9 mouse cellular contexts compared by ENCODE assay signal in genomic region chr6:113341574-113341973, GRCm38 (mm10). TPM values are rescaled to one million over a fixed set of nuclear protein-coding genes. Genes with fewer than 3 reads are reported as not detected.
DNase-seq lines count a peak whose midpoint lies in the region; ATAC-seq and TF ChIP-seq lines count a peak whose summit lies in the region.
"Had no signal": no experiment of that assay in that cellular context is flagged by ENCODE, and none has a peak within 500 bp of the region (broad histone marks: within the 10 kb centered on the region; RNA-seq: fewer than 3 reads in every experiment).

No protein-coding gene starts in this region.

- peaks cover 31% of the 10 kb centered on the region for H3K36me3 ChIP-seq in embryonic facial prominence, embryonic 12.5 days
- H3K36me3 ChIP-seq in embryonic facial prominence, embryonic 10.5 days (replicated peaks): peaks cover 35% of the 10 kb centered on the region
- H3K36me3 ChIP-seq in midbrain, embryonic 15.5 days (replicated peaks): peaks cover 11% of the 10 kb centered on the region; the same call in 1 of the 2 replicates

- H3K4me2 ChIP-seq in embryonic facial prominence, embryonic 12.5 days (replicated peaks): peak overlapping the region; percentile 75; the same call in 1 of the 2 replicates
- peak overlapping the region; percentile 38 for H3K4me2 ChIP-seq in midbrain, embryonic 15.5 days

- 79% methylated on average over 6 of the region's 6 CpGs for WGBS in embryonic facial prominence, embryonic 12.5 days
- WGBS in embryonic facial prominence, embryonic 10.5 days: 88% methylated on average over 6 of the region's 6 CpGs
- WGBS in midbrain, embryonic 15.5 days: 88% methylated on average over 6 of the region's 6 CpGs

- no peaks in the 10 kb centered on the region for H3K27me3 ChIP-seq in embryonic facial prominence, embryonic 12.5 days
- no peaks in the 10 kb centered on the region for H3K27me3 ChIP-seq in embryonic facial prominence, embryonic 10.5 days (replicated peaks; ENCODE audit: low read depth, poor library complexity, severe bottlenecking)
- 0 out of 2 replicates have a peak, but pooled peaks cover 3% of the 10 kb centered on the region for H3K27me3 ChIP-seq in midbrain, embryonic 15.5 days (replicated peaks)
- H3K27me3 ChIP-seq: embryonic facial prominence, embryonic 15.5 days had no signal

- 0 out of 2 replicates have a peak overlapping the region, but pooled peaks have one; percentile 23 for H3K27ac ChIP-seq in embryonic facial prominence, embryonic 12.5 days
- H3K27ac ChIP-seq in embryonic facial prominence, embryonic 10.5 days (replicated peaks): no peak overlapping the region
- H3K27ac ChIP-seq in layer of hippocampus, adult 2 months: peak overlapping the region; percentile 82
- 0 out of 2 replicates have a peak overlapping the region, but pooled peaks have one; percentile 11 for H3K27ac ChIP-seq in midbrain, embryonic 15.5 days
- H3K27ac ChIP-seq: embryonic facial prominence, embryonic 15.5 days had no signal

- no peaks in the 10 kb centered on the region for H3K9me3 ChIP-seq in embryonic facial prominence, embryonic 12.5 days
- no peaks in the 10 kb centered on the region for H3K9me3 ChIP-seq in embryonic facial prominence, embryonic 10.5 days
- H3K9me3 ChIP-seq in midbrain, embryonic 15.5 days: no peaks in the 10 kb centered on the region
- H3K9me3 ChIP-seq: embryonic facial prominence, embryonic 15.5 days had no signal

- no peak for ATAC-seq in embryonic facial prominence, embryonic 12.5 days (ENCODE audit: insufficient number of reproducible peaks, insufficient read depth, low FRiP score, low TSS enrichment)
- ATAC-seq in hematopoietic stem cell, adult 5-6 weeks (replicated peaks in 1 of 2; ENCODE audit: insufficient read depth in 1 of 2, low FRiP score in 2 of 2, low TSS enrichment in 1 of 2, low read depth in 1 of 2, poor library complexity in 2 of 2, severe bottlenecking in 2 of 2): peak; percentile 23 to 40; a peak in 1 of 4 replicates
- no peak for ATAC-seq in midbrain, embryonic 15.5 days (replicated peaks)

- no peak for TF ChIP-seq CTCF in layer of hippocampus, adult 2 months (conservative IDR thresholded peaks at IDR 0.05)

- no peak overlapping the region for H3K4me3 ChIP-seq in embryonic facial prominence, embryonic 12.5 days
- H3K4me3 ChIP-seq in embryonic facial prominence, embryonic 10.5 days: no peak overlapping the region
- H3K4me3 ChIP-seq in layer of hippocampus, adult 2 months: peak overlapping the region; percentile 19
- 0 out of 2 replicates have a peak overlapping the region, but pooled peaks have one; percentile 5 for H3K4me3 ChIP-seq in midbrain, embryonic 15.5 days
- H3K4me3 ChIP-seq: embryonic facial prominence, embryonic 15.5 days had no signal

- DNase-seq in embryonic facial prominence, embryonic 10.5 days (ENCODE audit: low spot score): no peak
- DNase-seq in layer of hippocampus, adult 2 months (ENCODE audit: low spot score in 2 of 2): no peak
- DNase-seq in layer of hippocampus, adult 8-10 months (ENCODE audit: low spot score in 2 of 2): no peak
- DNase-seq in thymus, postnatal 25 days: no peak
- DNase-seq in embryo, embryonic 10.5 days (ENCODE audit: low spot score): no peak

- H3K4me1 ChIP-seq in embryonic facial prominence, embryonic 12.5 days: peaks cover 15% of the 10 kb centered on the region
- peaks cover 29% of the 10 kb centered on the region for H3K4me1 ChIP-seq in embryonic facial prominence, embryonic 10.5 days
- peaks cover 28% of the 10 kb centered on the region for H3K4me1 ChIP-seq in midbrain, embryonic 15.5 days

- H3K9ac ChIP-seq in embryonic facial prominence, embryonic 12.5 days: peak overlapping the region; percentile 24; the same call in 1 of the 2 replicates
- 0 out of 2 replicates have a peak overlapping the region, but pooled peaks have one; percentile 6 for H3K9ac ChIP-seq in midbrain, embryonic 15.5 days
- H3K9ac ChIP-seq: embryonic facial prominence, embryonic 15.5 days had no signal

RNA-seq across cellular contexts. Expression of gene Camk1, which starts 2.2 kb away (rescaled TPM):
- polyA plus RNA-seq in embryonic facial prominence, embryonic 12.5 days (2016; fragmentation: Nextera tagmentation; extraction: Ambion mirVana): 94.1 and 96.3 TPM in 2 replicates
- 47.0 and 48.9 TPM in 2 replicates for polyA plus RNA-seq in embryonic facial prominence, embryonic 10.5 days (2016; fragmentation: Nextera tagmentation; extraction: Ambion mirVana)
- total RNA-seq in layer of hippocampus, adult 2 months (2021): 10 to 100 TPM; 45.4 to 52.0 TPM
- total RNA-seq in layer of hippocampus, adult 8-10 months (2022): 10 to 100 TPM; 57.2 to 74.1 (median 63.7) TPM
- total RNA-seq in hematopoietic stem cell, adult 5-6 weeks (2017): 56.3 and 59.9 TPM in 2 replicates
- polyA plus RNA-seq in midbrain, embryonic 15.5 days (2015; fragmentation: Nextera tagmentation; extraction: Ambion mirVana): 117 and 124 TPM in 2 replicates

RNA-seq across cellular contexts. Expression of gene Ogg1, which starts 14.8 kb away (rescaled TPM):
- polyA plus RNA-seq in embryonic facial prominence, embryonic 12.5 days (2016; fragmentation: Nextera tagmentation; extraction: Ambion mirVana): 14.1 and 14.7 TPM in 2 replicates
- polyA plus RNA-seq in embryonic facial prominence, embryonic 10.5 days (2016; fragmentation: Nextera tagmentation; extraction: Ambion mirVana): 17.8 and 20.0 TPM in 2 replicates
- 10 to 100 TPM in 1 of 2 experiments, 1 to 10 TPM in 1; 9.1 to 10.6 TPM for total RNA-seq in layer of hippocampus, adult 2 months (2021)
- 10 to 100 TPM in 2 of 4 experiments, 1 to 10 TPM in 2; 7.6 to 11.1 (median 9.4) TPM for total RNA-seq in layer of hippocampus, adult 8-10 months (2022)
- total RNA-seq in hematopoietic stem cell, adult 5-6 weeks (2017): 9.8 TPM in 2 replicates
- 9.6 and 11.1 TPM in 2 replicates for polyA plus RNA-seq in midbrain, embryonic 15.5 days (2015; fragmentation: Nextera tagmentation; extraction: Ambion mirVana)

RNA-seq across cellular contexts. Expression of gene Brpf1, which starts 34.6 kb away (rescaled TPM):
- 28.2 and 28.9 TPM in 2 replicates for polyA plus RNA-seq in embryonic facial prominence, embryonic 12.5 days (2016; fragmentation: Nextera tagmentation; extraction: Ambion mirVana)
- polyA plus RNA-seq in embryonic facial prominence, embryonic 10.5 days (2016; fragmentation: Nextera tagmentation; extraction: Ambion mirVana): 24.8 and 26.0 TPM in 2 replicates
- 10 to 100 TPM; 41.0 to 43.8 TPM for total RNA-seq in layer of hippocampus, adult 2 months (2021)
- total RNA-seq in layer of hippocampus, adult 8-10 months (2022): 10 to 100 TPM; 36.8 to 40.5 (median 38.4) TPM
- total RNA-seq in hematopoietic stem cell, adult 5-6 weeks (2017): 24.6 and 35.6 TPM in 2 replicates
- polyA plus RNA-seq in midbrain, embryonic 15.5 days (2015; fragmentation: Nextera tagmentation; extraction: Ambion mirVana): 17.9 and 18.9 TPM in 2 replicates

RNA-seq across cellular contexts. Expression of gene Tada3, which starts 36.1 kb away (rescaled TPM):
- 52.7 and 53.4 TPM in 2 replicates for polyA plus RNA-seq in embryonic facial prominence, embryonic 12.5 days (2016; fragmentation: Nextera tagmentation; extraction: Ambion mirVana)
- polyA plus RNA-seq in embryonic facial prominence, embryonic 10.5 days (2016; fragmentation: Nextera tagmentation; extraction: Ambion mirVana): 48.1 and 48.4 TPM in 2 replicates
- total RNA-seq in layer of hippocampus, adult 2 months (2021): 10 to 100 TPM; 50.5 to 53.5 TPM
- total RNA-seq in layer of hippocampus, adult 8-10 months (2022): 10 to 100 TPM; 43.4 to 49.8 (median 47.7) TPM
- total RNA-seq in hematopoietic stem cell, adult 5-6 weeks (2017): 25.5 and 37.9 TPM in 2 replicates
- 80.4 and 81.6 TPM in 2 replicates for polyA plus RNA-seq in midbrain, embryonic 15.5 days (2015; fragmentation: Nextera tagmentation; extraction: Ambion mirVana)

RNA-seq across cellular contexts. Expression of gene Arpc4, which starts 36.3 kb away (rescaled TPM):
- 354 and 364 TPM in 2 replicates for polyA plus RNA-seq in embryonic facial prominence, embryonic 12.5 days (2016; fragmentation: Nextera tagmentation; extraction: Ambion mirVana)
- polyA plus RNA-seq in embryonic facial prominence, embryonic 10.5 days (2016; fragmentation: Nextera tagmentation; extraction: Ambion mirVana): 377 and 387 TPM in 2 replicates
- total RNA-seq in layer of hippocampus, adult 2 months (2021): 100 to 1,000 TPM; 308 to 330 TPM
- total RNA-seq in layer of hippocampus, adult 8-10 months (2022): 100 to 1,000 TPM; 282 to 324 (median 303) TPM
- 159 and 191 TPM in 2 replicates for total RNA-seq in hematopoietic stem cell, adult 5-6 weeks (2017)
- polyA plus RNA-seq in midbrain, embryonic 15.5 days (2015; fragmentation: Nextera tagmentation; extraction: Ambion mirVana): 430 and 433 TPM in 2 replicates

Comparison
In these comparisons a context has a peak if more than half of its experiments do, and no peak if none do; other contexts are left out.
1. ATAC-seq: peak in hematopoietic stem cell, adult 5-6 weeks (2 of 2); none in embryonic facial prominence, embryonic 12.5 days (single experiment) and midbrain, embryonic 15.5 days (single experiment).
2. H3K4me3 ChIP-seq: peak in layer of hippocampus, adult 2 months (single experiment) and midbrain, embryonic 15.5 days (single experiment); none in embryonic facial prominence, embryonic 12.5 days (single experiment) and embryonic facial prominence, embryonic 10.5 days (single experiment).